Mouse (Mus musculus) lung, postnatal 0 days (tissue): ENCODE data around the gene Fn3k. TPM values are rescaled to one million over a fixed set of nuclear protein-coding genes. Genes with fewer than 3 reads are reported as not detected.

Experiments used
- ATAC-seq: fragments of 200-750 bp; cut with Nextera tagmentation; 2 replicates; pipeline ENCODE4 v1.8.0; 2017; ENCODE audit warnings: moderate library complexity
- DNase-seq: peaks from one replicate; pipeline ENCODE4 v3.0.0-alpha.2; 2016; ENCODE audit warnings: low spot score
- H3K27ac ChIP-seq: fragments of 300-500 bp; sonication (generic); 2 replicates; pipeline ENCODE4 v1.5.1; 2014; ENCODE audit warnings: antibody characterized with exemption, mild to moderate bottlenecking, low read length, mixed read lengths
- H3K27me3 ChIP-seq: fragments of 300-500 bp; sonication (generic); replicated peaks from 2 replicates; pipeline ENCODE4 v1.6.1; 2014; ENCODE audit warnings: low read length, mixed read lengths; ENCODE audit not compliant: insufficient read depth
- H3K36me3 ChIP-seq: fragments of 300-500 bp; sonication (generic); 2 replicates; pipeline ENCODE4 v1.6.1; 2014; ENCODE audit warnings: low read length, mixed read lengths; ENCODE audit not compliant: insufficient read depth
- H3K4me1 ChIP-seq: fragments of 300-500 bp; sonication (generic); 2 replicates; pipeline ENCODE4 v1.6.1; 2014; ENCODE audit warnings: antibody characterized with exemption, low read depth, low read length, mixed read lengths; ENCODE audit not compliant: insufficient read depth
- H3K4me2 ChIP-seq: fragments of 300-500 bp; sonication (generic); replicated peaks from 2 replicates; pipeline ENCODE4 v1.6.1; 2014; ENCODE audit warnings: low read depth, mild to moderate bottlenecking, low read length, moderate library complexity, mixed read lengths
- H3K4me3 ChIP-seq: fragments of 300-500 bp; sonication (generic); 2 replicates; pipeline ENCODE4 v1.5.1; 2014; ENCODE audit warnings: low read depth, low read length
- H3K9ac ChIP-seq: fragments of 300-500 bp; sonication (generic); replicated peaks from 2 replicates; pipeline ENCODE4 v1.6.1; 2014; ENCODE audit warnings: low read depth, mild to moderate bottlenecking
- H3K9me3 ChIP-seq: fragments of 300-500 bp; sonication (generic); 2 replicates; pipeline ENCODE4 v1.6.1; 2016; ENCODE audit warnings: low read length, mixed read lengths
- CTCF ChIP-seq: IDR thresholded peaks from 2 replicates; pipeline ENCODE4 v1.5.1; 2016; ENCODE audit warnings: antibody characterized with exemption, mild to moderate bottlenecking
- EP300 ChIP-seq: IDR thresholded peaks from 2 replicates; pipeline ENCODE4 v1.6.1; 2016; ENCODE audit warnings: antibody characterized with exemption, mild to moderate bottlenecking, control low read depth
- WGBS: fragments of 180-500 bp; shearing (Covaris S2); extraction: QIAGEN DNeasy Blood & Tissue Kit; methylation state at CpG from one replicate; pipeline ENCODE4 v1.1.7; 2014; 5-methylcytosine and 5-hydroxymethylcytosine counted together
- microRNA-seq: library from miRNA; unstranded; fragments of <30 nt; microRNA quantifications from one replicate; pipeline ENCODE4, GENCODE M21; 2016
- polyA plus RNA-seq: library from polyadenylated mRNA; unstranded; fragments of >200 nt; fragmentation: Nextera tagmentation; extraction: Ambion mirVana; gene quantifications from 2 replicates; pipeline ENCODE4 v1.2.1, GENCODE M21; 2015

The Fn3k gene
- polyA plus RNA-seq, 1 experiment from 2014 or later, result 0.81 TPM

DNA sequence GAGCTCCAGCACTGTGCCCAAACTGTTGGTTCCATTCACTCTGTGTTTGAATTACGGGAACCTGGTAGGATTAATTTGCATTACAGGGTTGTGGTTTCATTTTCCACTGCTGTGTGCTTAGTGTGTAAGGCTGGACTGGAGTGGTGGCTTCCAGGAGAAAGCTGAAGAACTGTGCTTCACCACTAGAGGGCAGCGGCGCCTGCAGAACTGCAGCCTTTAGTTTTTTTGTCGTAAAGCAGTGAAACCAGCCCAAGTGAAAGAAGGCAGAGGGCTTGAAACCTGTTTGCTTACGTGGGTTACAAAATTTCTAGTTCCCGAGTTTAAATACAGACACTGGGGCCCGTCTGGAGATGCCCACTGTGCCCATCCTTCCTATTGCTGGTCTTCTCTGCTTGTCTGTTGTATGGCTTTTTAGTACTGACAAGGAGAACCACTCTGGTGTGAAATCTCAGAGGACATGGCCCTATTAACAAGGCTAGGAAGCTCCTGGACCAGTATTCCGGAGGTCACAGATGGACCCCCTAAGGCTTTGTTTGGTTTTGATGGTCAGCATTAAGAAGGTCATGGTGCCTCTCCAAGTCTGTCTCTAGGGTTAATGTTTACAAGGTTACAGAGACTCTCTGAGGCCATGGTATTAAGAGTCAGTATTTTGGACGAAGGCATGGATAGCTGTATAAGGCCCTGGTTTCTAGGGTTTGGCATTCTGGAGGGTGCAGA is 41.1 kb downstream of the Fn3k start:
- WGBS, result 29% methylated on average over 9 of the region's 9 CpGs
- DNase-seq (peak; percentile 90), ATAC-seq (peak; percentile 59)
- Histone ChIP-seq H3K27ac (no peak overlapping the region), H3K9me3 (no peaks in the 10 kb centered on the region), H3K4me3 (no peak overlapping the region), H3K4me2 (no peak overlapping the region), H3K4me1 (no peaks in the 10 kb centered on the region), H3K9ac (no peak overlapping the region), H3K27me3 (no peaks in the 10 kb centered on the region), H3K36me3 (no peaks in the 10 kb centered on the region)
- TF ChIP-seq CTCF (peak; percentile 92), EP300 (no peak)

DNA sequence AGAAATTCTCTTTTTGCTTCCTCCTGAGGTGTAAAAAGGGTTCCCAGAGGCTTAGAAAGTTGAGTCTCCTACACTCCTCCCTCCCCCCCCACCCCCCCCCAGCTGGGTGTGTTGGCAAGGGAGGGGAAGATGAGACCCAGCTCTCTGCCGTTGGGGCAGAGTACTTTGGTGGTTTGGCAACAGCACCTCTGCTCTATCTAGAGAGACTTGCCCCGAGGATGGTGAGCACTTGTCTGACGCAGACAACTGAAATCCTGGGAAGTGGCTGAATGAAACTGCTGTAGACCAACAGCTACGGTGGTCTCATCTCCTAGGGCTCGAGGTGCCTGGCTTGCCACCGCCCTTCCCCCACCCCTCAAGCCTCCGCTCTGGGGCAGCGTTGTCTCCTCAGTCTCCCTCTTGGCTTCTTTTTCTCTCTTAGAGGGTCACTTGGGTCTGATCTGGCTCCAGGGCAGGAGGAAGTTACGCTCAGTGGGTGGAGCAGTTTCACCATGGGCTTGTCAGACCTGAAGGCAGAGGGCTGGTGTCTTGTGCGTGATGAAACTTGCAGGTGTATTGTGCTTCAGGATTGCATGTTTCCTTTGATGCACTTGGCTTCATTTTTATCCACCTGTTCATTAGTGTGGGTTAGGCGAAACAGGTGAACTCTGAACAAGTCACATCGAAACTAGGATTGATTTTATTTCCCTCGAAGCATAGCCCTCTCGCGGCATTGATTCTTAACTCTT is 44.9 kb downstream of the Fn3k start:
- no peaks in the 10 kb centered on the region for H3K4me1 ChIP-seq
- no peak overlapping the region for H3K27ac ChIP-seq
- no peaks in the 10 kb centered on the region for H3K27me3 ChIP-seq
- TF ChIP-seq EP300, result no peak
- no peak for TF ChIP-seq CTCF
- H3K9ac ChIP-seq, result no peak overlapping the region
- no peak for DNase-seq
- H3K4me3 ChIP-seq, result no peak overlapping the region
- H3K9me3 ChIP-seq, result no peaks in the 10 kb centered on the region
- WGBS, result 86% methylated on average over 15 of the region's 15 CpGs
- H3K36me3 ChIP-seq, result no peaks in the 10 kb centered on the region
- ATAC-seq, result no peak
- no peak overlapping the region for H3K4me2 ChIP-seq

DNA sequence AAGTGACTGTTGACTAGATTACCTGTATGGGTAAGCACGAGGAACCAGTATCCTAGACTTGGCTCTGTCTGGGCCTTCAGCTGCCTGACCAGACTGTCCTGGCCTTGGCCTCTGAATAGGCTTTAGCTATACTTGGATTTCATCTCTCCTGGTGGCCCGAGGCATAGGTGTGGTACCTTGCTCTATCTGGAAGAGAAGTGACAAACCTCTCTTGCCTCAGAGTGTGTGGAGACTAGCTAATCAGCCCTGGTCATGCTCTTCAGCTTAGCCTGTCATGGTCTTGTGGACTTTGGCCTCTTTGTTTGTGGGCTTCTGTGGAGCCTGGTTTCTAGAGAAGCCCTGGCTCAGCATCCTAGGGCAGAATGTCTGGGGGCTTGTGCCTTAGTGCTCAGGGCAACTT is 46.4 kb downstream of the Fn3k start:
- 76% methylated on average over 2 of the region's 2 CpGs for WGBS
- TF ChIP-seq CTCF (no peak), EP300 (no peak)
- no peaks in the 10 kb centered on the region for H3K4me1 ChIP-seq

DNA sequence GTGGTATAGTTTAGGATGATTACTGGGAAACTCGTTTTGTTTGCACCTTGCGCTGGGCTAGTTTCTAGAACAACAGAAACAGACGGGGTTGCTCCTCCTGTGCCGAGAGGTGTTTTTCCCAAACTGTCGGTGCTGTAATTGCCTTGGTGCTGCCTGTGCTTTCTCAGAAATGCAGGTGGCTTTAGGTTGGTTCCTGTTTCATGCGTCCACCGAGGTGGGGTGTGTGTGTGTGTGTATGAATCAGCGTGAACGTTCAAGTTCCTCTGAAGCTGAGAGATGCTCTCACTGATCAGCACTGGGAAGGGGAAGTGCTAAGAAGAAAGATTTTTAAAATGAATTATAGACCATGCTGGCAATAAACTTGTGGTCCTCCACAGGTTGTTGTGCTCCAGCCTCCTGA is 51.2 kb downstream of the Fn3k start:
- no peak overlapping the region for H3K27ac ChIP-seq
- no peaks in the 10 kb centered on the region for H3K4me1 ChIP-seq
- 82% methylated on average over 9 of the region's 9 CpGs for WGBS
- DNase-seq (no peak), ATAC-seq (no peak)
- no peak for TF ChIP-seq CTCF
- TF ChIP-seq EP300, result no peak
- H3K9ac ChIP-seq, result no peak overlapping the region
- H3K9me3 ChIP-seq, result no peaks in the 10 kb centered on the region
- no peaks in the 10 kb centered on the region for H3K36me3 ChIP-seq
- no peak overlapping the region for H3K4me3 ChIP-seq
- H3K27me3 ChIP-seq, result no peaks in the 10 kb centered on the region
- H3K4me2 ChIP-seq, result no peak overlapping the region

More for the DNA sequence above, 46.4 kb downstream of the Fn3k start:
- ATAC-seq (no peak), DNase-seq (no peak)
- H3K4me3 ChIP-seq, result no peak overlapping the region
- no peaks in the 10 kb centered on the region for H3K36me3 ChIP-seq
- H3K4me2 ChIP-seq, result no peak overlapping the region
- no peak overlapping the region for H3K27ac ChIP-seq
- no peaks in the 10 kb centered on the region for H3K9me3 ChIP-seq
- no peaks in the 10 kb centered on the region for H3K27me3 ChIP-seq
- no peak overlapping the region for H3K9ac ChIP-seq

DNA sequence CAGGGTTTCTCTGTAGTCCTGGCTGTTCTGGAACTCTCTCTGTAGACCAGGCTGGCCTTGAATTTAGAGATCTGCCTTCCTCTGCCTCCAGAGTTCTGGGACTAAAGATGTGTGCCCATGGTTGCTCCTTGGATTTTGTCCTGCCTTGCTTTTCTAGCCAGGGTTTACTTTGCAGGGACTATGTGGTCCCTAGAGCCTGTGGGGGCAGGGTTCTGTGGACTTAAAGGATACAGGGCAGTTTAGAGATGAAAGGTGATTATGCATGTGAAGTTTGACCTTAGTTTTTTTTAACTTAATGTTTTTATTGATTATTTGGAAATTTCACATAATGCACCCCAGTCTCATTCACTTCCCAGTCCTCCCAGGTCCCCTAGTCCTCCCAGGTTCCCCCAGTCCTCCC is 55.9 kb downstream of the Fn3k start:
- no peak for DNase-seq
- no peak for TF ChIP-seq EP300
- TF ChIP-seq CTCF, result no peak
- H3K9me3 ChIP-seq, result no peaks in the 10 kb centered on the region
- no peak overlapping the region for H3K27ac ChIP-seq
- H3K4me2 ChIP-seq, result no peak overlapping the region
- H3K36me3 ChIP-seq, result no peaks in the 10 kb centered on the region
- no peaks in the 10 kb centered on the region for H3K4me1 ChIP-seq
- H3K4me3 ChIP-seq, result no peak overlapping the region
- no peaks in the 10 kb centered on the region for H3K27me3 ChIP-seq
- H3K9ac ChIP-seq, result no peak overlapping the region
- ATAC-seq, result no peak

Small RNA genes within 50 kb of the gene (microRNA-seq; reads per million reads assigned to microRNA genes)
- not detected for gene Mir7236

Other genes starting within 250 kb of the Fn3k start
- 4.5 and 6.1 TPM in 2 replicates for gene Hexdc, start 230.5 kb upstream of the Fn3k start, polyA plus RNA-seq
- gene Ogfod3, start 230.2 kb upstream of the Fn3k start, polyA plus RNA-seq, result 18.3 and 20.3 TPM in 2 replicates
- gene Cybc1, start 205.6 kb upstream of the Fn3k start, polyA plus RNA-seq, result 28.9 and 29.3 TPM in 2 replicates
- 15.8 and 18.7 TPM in 2 replicates for gene Narf, start 197.7 kb upstream of the Fn3k start, polyA plus RNA-seq
- gene Foxk2, start 174.9 kb upstream of the Fn3k start, polyA plus RNA-seq, result 4.0 and 5.1 TPM in 2 replicates
- 62.2 and 63.0 TPM in 2 replicates for gene Wdr45b, start 80.5 kb upstream of the Fn3k start, polyA plus RNA-seq
- gene Rab40b, start 46.7 kb upstream of the Fn3k start, polyA plus RNA-seq, result 4.0 and 5.6 TPM in 2 replicates
- 5.8 and 6.1 TPM in 2 replicates for gene Fn3krp, start 13.5 kb upstream of the Fn3k start, polyA plus RNA-seq
- 21.5 and 24.4 TPM in 2 replicates for gene Tbcd, start 17.0 kb downstream of the Fn3k start, polyA plus RNA-seq
- 0.63 and 1.0 TPM in 2 replicates for gene Zfp750, start 84.4 kb downstream of the Fn3k start, polyA plus RNA-seq
- gene B3gntl1, start 238.2 kb downstream of the Fn3k start, polyA plus RNA-seq, result 3.4 and 4.3 TPM in 2 replicates